Mouse (Mus musculus): ENCODE data around the gene Kcnj6. TPM values are rescaled to one million over a fixed set of nuclear protein-coding genes. Genes with fewer than 3 reads are reported as not detected.

Gene Kcnj6
- polyA plus RNA-seq, 1 experiment from 2014 or later: 5.9 TPM

DNA sequence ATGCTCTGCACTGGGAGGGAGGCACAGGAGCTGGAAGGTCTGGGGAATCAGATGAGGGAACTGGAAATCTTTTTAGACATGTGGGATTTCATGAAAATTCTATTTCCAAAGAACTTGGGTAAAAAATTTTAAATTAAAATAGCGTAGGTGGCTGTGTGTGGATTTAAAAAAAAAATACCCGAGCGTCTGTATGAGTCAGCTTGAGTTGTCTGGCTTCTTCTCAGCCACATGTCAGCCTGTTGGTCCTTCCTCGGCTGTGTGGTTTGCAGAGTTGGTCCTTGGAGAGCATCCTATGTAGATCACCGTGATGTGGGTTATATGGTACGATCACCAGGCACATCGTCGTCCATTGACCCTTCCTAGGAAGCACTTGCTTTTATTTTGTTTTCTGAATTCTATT, 114.3 kb downstream of the Kcnj6 start:
- no peak for ATAC-seq (ENCODE audit: low FRiP score)
- no peak overlapping the region for H3K4me2 ChIP-seq
- H3K4me1 ChIP-seq: no peaks in the 10 kb centered on the region
- 88% methylated on average over 8 of the region's 8 CpGs for WGBS
- no peaks in the 10 kb centered on the region for H3K9me3 ChIP-seq (replicated peaks)
- no peaks in the 10 kb centered on the region for H3K27me3 ChIP-seq (replicated peaks)
- no peak overlapping the region for H3K4me3 ChIP-seq (replicated peaks)
- H3K27ac ChIP-seq (replicated peaks): no peak overlapping the region
- H3K9ac ChIP-seq (replicated peaks): no peak overlapping the region
- H3K36me3 ChIP-seq: no peaks in the 10 kb centered on the region

DNA sequence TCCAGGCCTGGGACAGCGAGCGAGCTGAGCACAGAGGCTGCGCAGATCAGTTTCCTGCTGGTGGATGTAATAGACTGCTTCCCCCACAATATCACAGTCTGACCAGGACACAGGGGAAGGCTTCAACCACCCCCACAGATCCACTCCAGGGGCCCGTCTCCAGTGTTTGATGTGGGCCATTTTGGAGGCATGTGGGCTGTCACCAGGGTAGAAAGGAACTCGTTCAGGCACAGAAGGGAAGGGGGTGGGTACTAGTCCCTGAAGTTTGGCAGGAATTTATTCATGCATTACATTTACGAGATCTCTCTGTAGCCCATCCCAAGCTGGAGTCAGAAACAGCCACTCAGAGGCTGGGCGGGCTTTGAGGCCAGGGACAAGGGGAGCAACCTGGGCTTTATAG, 115.4 kb downstream of the Kcnj6 start:
- ATAC-seq (ENCODE audit: low FRiP score): no peak

DNA sequence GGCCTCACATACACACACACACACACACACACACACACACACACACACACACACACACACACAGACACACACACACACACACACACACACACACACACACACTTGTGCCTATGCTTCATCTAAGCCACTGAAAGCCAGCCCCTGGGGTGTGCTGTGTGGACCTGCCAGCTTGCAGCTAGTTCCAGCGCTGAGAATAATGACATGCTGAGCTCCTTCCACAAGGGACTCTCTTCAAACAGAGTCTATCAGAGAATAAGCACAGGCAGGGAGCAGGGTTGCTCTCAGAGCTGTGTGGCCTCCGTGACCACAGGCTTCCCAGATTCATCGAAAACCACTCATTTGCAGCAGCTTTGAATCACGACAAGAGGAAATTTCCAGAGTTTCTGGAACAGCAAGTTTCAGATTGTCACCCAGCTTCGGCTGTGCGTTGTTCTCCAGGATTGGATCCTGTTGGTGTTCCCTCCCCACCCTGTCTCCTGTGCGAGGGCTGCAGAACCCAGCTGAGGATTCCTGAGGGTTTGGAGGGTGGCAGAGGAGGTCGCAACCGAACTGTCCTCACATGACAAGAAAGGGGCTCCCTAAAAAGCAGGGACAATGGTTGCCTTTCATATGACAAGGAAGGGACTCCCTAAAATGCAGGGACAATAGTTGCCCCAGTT, 124.8 kb downstream of the Kcnj6 start:
- Histone ChIP-seq H3K4me3 (replicated peaks) (no peak overlapping the region), H3K4me2 (no peak overlapping the region), H3K27ac (replicated peaks) (0 out of 2 replicates have a peak overlapping the region, but pooled peaks have one; percentile 41), H3K9ac (replicated peaks) (no peak overlapping the region), H3K9me3 (replicated peaks) (no peaks in the 10 kb centered on the region), H3K4me1 (peaks cover 5% of the 10 kb centered on the region), H3K36me3 (no peaks in the 10 kb centered on the region), H3K27me3 (replicated peaks) (no peaks in the 10 kb centered on the region)
- 45% methylated on average over 9 of the region's 9 CpGs for WGBS
- ATAC-seq (ENCODE audit: low FRiP score): no peak; the same call in 1 of the 2 replicates

More for the DNA sequence above, 115.4 kb downstream of the Kcnj6 start:
- no peak overlapping the region for H3K9ac ChIP-seq (replicated peaks)
- H3K27me3 ChIP-seq (replicated peaks): no peaks in the 10 kb centered on the region
- no peaks in the 10 kb centered on the region for H3K36me3 ChIP-seq
- WGBS: 74% methylated on average over 7 of the region's 7 CpGs
- no peaks in the 10 kb centered on the region for H3K9me3 ChIP-seq (replicated peaks)
- H3K27ac ChIP-seq (replicated peaks): no peak overlapping the region
- H3K4me3 ChIP-seq (replicated peaks): no peak overlapping the region
- H3K4me1 ChIP-seq: no peaks in the 10 kb centered on the region
- H3K4me2 ChIP-seq: no peak overlapping the region

DNA sequence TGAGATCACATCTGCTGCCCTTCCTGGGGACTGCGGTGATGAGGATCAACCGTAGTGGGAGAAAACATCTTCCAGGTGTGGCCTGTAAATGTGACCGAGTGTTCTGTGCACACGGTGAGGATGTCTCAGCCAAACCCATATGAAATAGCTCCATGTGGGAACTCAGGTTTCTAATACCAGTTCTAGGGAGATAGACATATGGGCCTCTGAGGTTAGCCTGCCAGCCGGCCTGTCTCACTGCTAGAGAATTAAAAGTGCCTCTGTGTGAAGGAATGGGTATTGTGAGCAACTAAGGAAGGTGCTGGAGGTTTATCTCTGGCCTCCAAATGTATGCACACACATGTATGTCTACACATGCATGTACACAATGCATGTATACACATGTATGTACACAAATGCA, 129.1 kb downstream of the Kcnj6 start:
- 82% methylated on average over 5 of the region's 5 CpGs for WGBS
- Histone ChIP-seq H3K27me3 (replicated peaks) (no peaks in the 10 kb centered on the region), H3K27ac (replicated peaks) (no peak overlapping the region), H3K9me3 (replicated peaks) (no peaks in the 10 kb centered on the region), H3K36me3 (no peaks in the 10 kb centered on the region), H3K4me2 (no peak overlapping the region), H3K4me3 (replicated peaks) (no peak overlapping the region), H3K9ac (replicated peaks) (no peak overlapping the region), H3K4me1 (peaks cover 9% of the 10 kb centered on the region)
- ATAC-seq (ENCODE audit: low FRiP score): no peak

DNA sequence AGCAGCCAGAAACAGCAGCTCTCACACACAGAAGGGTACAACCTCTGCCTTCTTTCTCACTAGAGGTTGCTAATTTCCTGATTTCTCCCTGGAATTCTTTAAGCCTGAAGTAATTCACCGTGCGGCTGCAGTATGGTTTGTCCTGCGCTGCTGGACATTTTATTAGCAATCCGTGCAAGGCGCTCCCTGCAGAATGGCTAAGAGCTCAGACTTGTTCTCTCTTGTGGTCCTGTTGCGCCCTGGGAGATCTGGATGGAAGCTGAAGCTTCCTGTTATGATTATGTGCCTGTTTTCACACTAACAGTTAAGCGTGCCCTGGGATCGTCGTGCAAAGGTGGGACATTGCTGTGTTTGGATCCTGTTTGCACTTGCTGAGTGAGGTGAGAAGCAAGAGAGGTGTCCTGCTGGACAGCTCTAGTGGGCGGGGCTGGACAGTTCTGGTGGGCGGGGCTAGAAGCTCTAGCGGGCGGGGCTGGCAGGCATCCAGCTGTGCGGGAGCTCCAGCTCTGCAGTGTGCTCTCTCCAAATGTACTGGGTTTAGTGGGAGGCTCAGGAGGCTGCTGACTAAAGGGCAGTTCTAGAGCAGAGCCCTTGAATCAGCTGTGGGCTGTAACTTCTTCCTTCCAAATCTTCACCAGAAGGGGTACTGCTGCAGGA, 131.1 kb downstream of the Kcnj6 start:
- Histone ChIP-seq H3K4me2 (no peak overlapping the region), H3K36me3 (no peaks in the 10 kb centered on the region), H3K4me3 (replicated peaks) (no peak overlapping the region), H3K27ac (replicated peaks) (no peak overlapping the region), H3K27me3 (replicated peaks) (no peaks in the 10 kb centered on the region), H3K9me3 (replicated peaks) (no peaks in the 10 kb centered on the region), H3K9ac (replicated peaks) (no peak overlapping the region), H3K4me1 (peaks cover 5% of the 10 kb centered on the region; the same call in 1 of the 2 replicates)
- WGBS: 47% methylated on average over 14 of the region's 14 CpGs
- ATAC-seq (ENCODE audit: low FRiP score): no peak

DNA sequence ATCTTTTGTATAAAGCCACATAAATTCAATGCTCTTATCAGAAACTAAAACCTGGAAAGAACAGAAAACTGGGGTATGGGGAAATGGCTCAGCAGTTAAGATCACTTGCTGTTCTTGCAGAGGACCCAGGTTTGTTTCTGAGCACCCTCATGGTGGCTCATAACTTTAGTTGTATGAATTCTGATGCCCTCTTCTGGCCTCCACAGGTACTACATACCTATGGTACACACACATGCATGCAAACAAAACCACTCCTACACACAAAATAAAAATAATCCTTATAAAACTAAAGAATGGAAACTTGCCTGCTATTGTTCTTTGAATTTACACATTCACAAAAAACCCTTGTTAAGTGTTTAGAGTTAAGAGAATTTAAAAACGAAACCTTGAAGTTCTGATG, 131.7 kb downstream of the Kcnj6 start:
- Histone ChIP-seq H3K4me3 (replicated peaks) (no peak overlapping the region), H3K27me3 (replicated peaks) (no peaks in the 10 kb centered on the region), H3K4me2 (no peak overlapping the region), H3K36me3 (no peaks in the 10 kb centered on the region), H3K4me1 (peaks cover 5% of the 10 kb centered on the region; the same call in 1 of the 2 replicates), H3K27ac (replicated peaks) (no peak overlapping the region), H3K9ac (replicated peaks) (no peak overlapping the region), H3K9me3 (replicated peaks) (no peaks in the 10 kb centered on the region)
- ATAC-seq (ENCODE audit: low FRiP score): no peak
- 92% methylated on average over 1 of the region's 1 CpGs for WGBS

DNA sequence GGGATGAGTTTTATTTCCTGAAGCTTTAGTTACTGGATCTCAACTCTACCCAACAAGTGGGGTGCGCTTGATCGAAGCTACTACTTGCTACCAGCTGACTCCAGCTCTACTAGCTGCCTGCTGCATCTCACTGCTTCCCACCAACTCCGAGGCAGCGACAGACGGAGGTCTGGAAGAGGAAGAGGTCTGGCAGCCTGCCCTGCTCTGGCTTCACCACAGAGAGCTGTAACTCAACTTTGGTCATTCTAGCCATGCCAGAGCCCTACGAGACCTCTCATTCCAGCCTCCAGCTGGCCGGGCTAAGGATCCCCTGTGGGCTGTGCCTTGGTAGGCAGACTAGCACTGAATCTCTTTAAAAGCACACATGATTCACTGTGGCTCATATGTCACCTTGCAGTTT, 132.4 kb downstream of the Kcnj6 start:
- no peak overlapping the region for H3K4me3 ChIP-seq (replicated peaks)
- H3K27me3 ChIP-seq (replicated peaks): no peaks in the 10 kb centered on the region
- H3K9ac ChIP-seq (replicated peaks): no peak overlapping the region
- 84% methylated on average over 7 of the region's 7 CpGs for WGBS
- no peak overlapping the region for H3K27ac ChIP-seq (replicated peaks)
- H3K4me2 ChIP-seq: no peak overlapping the region
- H3K36me3 ChIP-seq: no peaks in the 10 kb centered on the region
- ATAC-seq (ENCODE audit: low FRiP score): no peak
- no peaks in the 10 kb centered on the region for H3K9me3 ChIP-seq (replicated peaks)
- peaks cover 5% of the 10 kb centered on the region; the same call in 1 of the 2 replicates for H3K4me1 ChIP-seq

DNA sequence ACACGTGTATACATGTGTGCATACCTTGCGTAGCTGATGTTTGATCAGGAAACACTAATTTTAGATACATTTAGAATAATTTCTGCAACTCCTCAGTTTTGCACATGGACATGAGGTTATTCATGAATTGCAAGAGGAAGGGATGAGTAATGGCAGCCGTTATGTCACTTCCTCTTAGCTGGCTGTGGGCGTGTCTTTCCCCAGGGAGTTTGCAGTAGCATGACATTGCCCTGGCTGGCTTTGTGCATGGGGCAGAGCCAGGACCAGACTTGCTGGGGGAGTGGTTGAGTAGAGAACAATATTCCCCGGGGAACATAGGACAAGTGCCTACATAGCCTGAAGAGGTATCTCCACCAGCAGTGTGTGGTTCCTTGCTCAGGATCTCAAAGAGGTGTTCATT, 134.0 kb downstream of the Kcnj6 start:
- Histone ChIP-seq H3K9me3 (replicated peaks) (no peaks in the 10 kb centered on the region), H3K36me3 (no peaks in the 10 kb centered on the region), H3K27me3 (replicated peaks) (no peaks in the 10 kb centered on the region), H3K4me1 (peaks cover 5% of the 10 kb centered on the region; the same call in 1 of the 2 replicates), H3K4me2 (no peak overlapping the region), H3K27ac (replicated peaks) (no peak overlapping the region), H3K9ac (replicated peaks) (no peak overlapping the region), H3K4me3 (replicated peaks) (no peak overlapping the region)
- WGBS: 92% methylated on average over 5 of the region's 5 CpGs
- ATAC-seq (ENCODE audit: low FRiP score): no peak

DNA sequence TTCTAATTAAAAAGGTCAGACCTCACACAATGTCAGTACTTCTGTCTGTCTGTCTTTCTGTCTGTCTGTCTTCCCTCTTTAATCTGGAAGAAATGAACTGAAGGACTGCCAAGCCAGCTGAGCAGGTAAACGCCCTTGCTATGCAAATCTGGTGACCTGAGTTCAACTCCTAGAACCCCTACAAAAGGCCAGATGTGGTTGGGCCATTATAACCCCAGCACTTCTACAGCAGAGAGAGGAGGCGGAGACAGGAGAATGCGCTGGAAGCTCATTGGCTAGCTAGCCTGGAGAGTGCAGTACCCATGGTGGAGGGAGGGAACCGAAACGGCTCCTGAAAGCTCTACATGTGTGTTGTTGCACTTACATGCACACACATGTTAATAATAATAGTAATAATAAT, 141.5 kb downstream of the Kcnj6 start:
- Histone ChIP-seq H3K36me3 (no peaks in the 10 kb centered on the region), H3K9me3 (replicated peaks) (no peaks in the 10 kb centered on the region), H3K4me2 (no peak overlapping the region), H3K27ac (replicated peaks) (no peak overlapping the region), H3K4me3 (replicated peaks) (no peak overlapping the region), H3K4me1 (0 out of 2 replicates have a peak, but pooled peaks cover 3% of the 10 kb centered on the region), H3K9ac (replicated peaks) (no peak overlapping the region), H3K27me3 (replicated peaks) (no peaks in the 10 kb centered on the region)
- ATAC-seq (ENCODE audit: low FRiP score): no peak
- WGBS: 89% methylated on average over 5 of the region's 5 CpGs

DNA sequence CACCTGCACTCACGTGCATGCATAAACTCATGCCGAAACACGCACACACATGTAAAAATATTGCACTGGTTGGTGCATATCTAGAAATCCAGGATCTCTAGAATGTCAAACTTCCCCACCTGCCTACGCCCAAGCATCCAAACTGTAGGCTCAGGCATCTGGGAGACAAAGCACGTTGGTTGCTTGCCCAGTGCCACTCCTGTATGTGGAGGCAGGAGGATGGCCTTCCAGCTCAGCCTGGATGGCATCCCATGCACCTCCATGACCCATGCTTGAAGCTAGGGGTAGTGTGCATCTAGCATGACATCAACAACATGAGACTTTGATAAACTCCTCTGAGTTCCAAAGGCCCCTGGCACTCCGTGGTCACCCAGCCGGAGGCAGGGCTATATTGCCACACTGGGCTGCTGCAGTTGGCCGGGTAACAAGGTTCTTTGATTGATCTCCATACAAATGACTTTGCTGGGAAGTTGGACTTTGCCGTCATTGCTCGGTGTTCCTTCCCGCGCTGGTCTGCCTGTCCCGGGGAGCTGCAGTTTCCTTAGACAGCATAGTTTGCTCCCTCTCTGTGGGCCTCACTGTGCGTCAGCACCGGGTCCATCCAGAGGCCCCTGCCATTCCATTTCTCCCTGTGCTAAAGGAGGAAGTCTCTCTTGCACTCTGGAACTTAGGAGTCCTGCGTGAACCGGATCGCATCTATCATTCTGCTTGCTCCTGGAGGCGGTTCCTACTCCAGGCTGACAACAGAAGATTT, 144.9 kb downstream of the Kcnj6 start:
- Histone ChIP-seq H3K9me3 (replicated peaks) (no peaks in the 10 kb centered on the region), H3K27ac (replicated peaks) (no peak overlapping the region), H3K4me2 (no peak overlapping the region), H3K4me1 (0 out of 2 replicates have a peak, but pooled peaks cover 3% of the 10 kb centered on the region), H3K27me3 (replicated peaks) (no peaks in the 10 kb centered on the region), H3K36me3 (no peaks in the 10 kb centered on the region), H3K9ac (replicated peaks) (no peak overlapping the region), H3K4me3 (replicated peaks) (no peak overlapping the region)
- ATAC-seq (ENCODE audit: low FRiP score): no peak
- WGBS: 71% methylated on average over 19 of the region's 19 CpGs

DNA sequence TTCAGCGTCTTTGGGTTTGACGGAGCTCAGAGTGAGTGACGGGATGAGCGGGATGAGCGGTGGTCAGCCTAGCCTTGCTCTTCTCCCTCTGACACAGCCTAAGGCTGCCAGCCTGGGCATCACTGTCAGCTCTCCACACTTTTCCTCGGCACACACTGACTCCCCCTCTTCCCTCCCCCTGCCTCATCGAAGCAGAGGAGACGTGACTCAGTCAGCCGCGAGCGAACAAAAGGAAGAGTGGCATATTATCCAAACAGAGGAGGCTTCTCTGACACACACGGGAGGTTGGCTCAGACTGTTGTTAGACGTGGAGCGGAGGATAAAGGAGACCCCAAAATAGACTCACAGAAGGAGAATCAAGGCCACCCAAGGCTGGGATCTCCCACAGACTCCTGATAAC, 147.1 kb downstream of the Kcnj6 start:
- no peak overlapping the region for H3K4me2 ChIP-seq
- H3K4me1 ChIP-seq: 0 out of 2 replicates have a peak, but pooled peaks cover 3% of the 10 kb centered on the region
- no peaks in the 10 kb centered on the region for H3K27me3 ChIP-seq (replicated peaks)
- no peak for ATAC-seq (ENCODE audit: low FRiP score)
- no peaks in the 10 kb centered on the region for H3K36me3 ChIP-seq
- no peak overlapping the region for H3K9ac ChIP-seq (replicated peaks)
- no peaks in the 10 kb centered on the region for H3K9me3 ChIP-seq (replicated peaks)
- H3K27ac ChIP-seq (replicated peaks): no peak overlapping the region
- no peak overlapping the region for H3K4me3 ChIP-seq (replicated peaks)
- 49% methylated on average over 14 of the region's 14 CpGs for WGBS

DNA sequence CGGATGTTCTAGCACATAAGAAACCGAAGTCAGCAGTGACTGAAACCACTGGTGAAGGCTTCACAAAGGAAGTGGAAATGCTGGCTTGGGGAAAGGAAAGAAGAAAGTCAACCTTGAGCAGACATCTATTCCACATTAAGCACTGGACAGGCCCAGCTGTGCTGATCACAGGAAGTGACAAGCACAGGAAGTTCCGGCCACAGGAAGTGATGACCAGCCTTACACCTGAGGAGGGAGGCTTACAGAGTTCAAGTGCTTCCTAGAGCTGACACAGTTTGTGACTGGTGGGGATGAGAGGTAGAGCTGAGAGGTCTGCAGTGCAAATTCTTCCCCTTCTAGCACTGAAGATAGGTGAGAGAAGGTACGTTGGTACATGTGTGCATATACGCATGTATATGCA, 151.5 kb downstream of the Kcnj6 start:
- Histone ChIP-seq H3K4me3 (replicated peaks) (no peak overlapping the region), H3K36me3 (no peaks in the 10 kb centered on the region), H3K4me1 (no peaks in the 10 kb centered on the region), H3K4me2 (no peak overlapping the region), H3K27me3 (replicated peaks) (no peaks in the 10 kb centered on the region), H3K9me3 (replicated peaks) (no peaks in the 10 kb centered on the region), H3K27ac (replicated peaks) (no peak overlapping the region), H3K9ac (replicated peaks) (no peak overlapping the region)
- ATAC-seq (ENCODE audit: low FRiP score): no peak
- 93% methylated on average over 5 of the region's 5 CpGs for WGBS

All from neural tube, embryonic 15.5 days (tissue).